Mouse (Mus musculus): Measurements from ENCODE around the gene Scyl1. TPM values are rescaled to one million over a fixed set of nuclear protein-coding genes. Genes with fewer than 3 reads are reported as not detected.
A peak's percentile ranks its signal among the peaks of the same experiment; 100 is the strongest.
"Not testable (repeated sequence)": the region's sequence is repeated elsewhere in the genome, so short reads cannot be mapped to it uniquely, and the experiment has no call there.

The Scyl1 gene
- polyA plus RNA-seq, 1 experiment, result 120 TPM

- H3K27ac ChIP-seq (ENCODE audit: insufficient read depth, low read length), result no peak overlapping the region
- TF ChIP-seq CTCF (IDR thresholded peaks at IDR 0.05; ENCODE audit: extremely low read depth, insufficient read depth, low read length) (no peak), POLR2A (IDR thresholded peaks at IDR 0.05; ENCODE audit: extremely low read depth, insufficient read depth, low read length) (no peak; the same call in 1 of the 2 replicates)
- H3K4me1 ChIP-seq (ENCODE audit: control insufficient read depth, insufficient read depth, low read length), result no peaks in the 10 kb centered on the region
- peak overlapping the region; percentile 100 for H3K4me3 ChIP-seq (ENCODE audit: insufficient read depth, low read length)
Measured at GRCm38 (mm10) chr19:5797381-5798111, 26.3 kb upstream of the Scyl1 start.

- Histone ChIP-seq H3K27ac (ENCODE audit: insufficient read depth, low read length) (peak overlapping the region; percentile 33; the same call in 1 of the 2 replicates), H3K4me3 (ENCODE audit: insufficient read depth, low read length) (peak overlapping the region; percentile 100), H3K4me1 (ENCODE audit: control insufficient read depth, insufficient read depth, low read length) (no peaks in the 10 kb centered on the region)
- TF ChIP-seq POLR2A (IDR thresholded peaks at IDR 0.05; ENCODE audit: extremely low read depth, insufficient read depth, low read length) (peak; percentile 39), CTCF (IDR thresholded peaks at IDR 0.05; ENCODE audit: extremely low read depth, insufficient read depth, low read length) (no peak)
Measured at GRCm38 (mm10) chr19:5796573-5797111, 25.4 kb upstream of the Scyl1 start.

- H3K4me1 ChIP-seq (ENCODE audit: control insufficient read depth, insufficient read depth, low read length), result no peaks in the 10 kb centered on the region
- peak overlapping the region; percentile 100 for H3K4me3 ChIP-seq (ENCODE audit: insufficient read depth, low read length)
- TF ChIP-seq CTCF (IDR thresholded peaks at IDR 0.05; ENCODE audit: extremely low read depth, insufficient read depth, low read length) (no peak), POLR2A (IDR thresholded peaks at IDR 0.05; ENCODE audit: extremely low read depth, insufficient read depth, low read length) (peak; percentile 40; the same call in 1 of the 2 replicates)
- peak overlapping the region; percentile 33; the same call in 1 of the 2 replicates for H3K27ac ChIP-seq (ENCODE audit: insufficient read depth, low read length)
Measured at GRCm38 (mm10) chr19:5795668-5796572, 24.7 kb upstream of the Scyl1 start.

- Histone ChIP-seq H3K4me1 (ENCODE audit: control insufficient read depth, insufficient read depth, low read length) (no peaks in the 10 kb centered on the region), H3K4me3 (ENCODE audit: insufficient read depth, low read length) (peak overlapping the region; percentile 100; the same call in 1 of the 2 replicates), H3K27ac (ENCODE audit: insufficient read depth, low read length) (no peak overlapping the region)
- TF ChIP-seq POLR2A (IDR thresholded peaks at IDR 0.05; ENCODE audit: extremely low read depth, insufficient read depth, low read length) (peak; percentile 53), CTCF (IDR thresholded peaks at IDR 0.05; ENCODE audit: extremely low read depth, insufficient read depth, low read length) (no peak)
Measured at GRCm38 (mm10) chr19:5794771-5795576, 23.8 kb upstream of the Scyl1 start.

- H3K4me3 ChIP-seq (ENCODE audit: insufficient read depth, low read length); H3K27ac ChIP-seq (ENCODE audit: insufficient read depth, low read length); H3K4me1 ChIP-seq (ENCODE audit: control insufficient read depth, insufficient read depth, low read length): not testable (repeated sequence)
Measured at GRCm38 (mm10) chr19:5793917-5794770, 22.9 kb upstream of the Scyl1 start.

- TF ChIP-seq CTCF (IDR thresholded peaks at IDR 0.05; ENCODE audit: extremely low read depth, insufficient read depth, low read length) (peak; percentile 97), POLR2A (IDR thresholded peaks at IDR 0.05; ENCODE audit: extremely low read depth, insufficient read depth, low read length) (0 out of 2 replicates have a peak, but pooled peaks have one; percentile 44)
- Histone ChIP-seq H3K4me3 (ENCODE audit: insufficient read depth, low read length) (no peak overlapping the region), H3K4me1 (ENCODE audit: control insufficient read depth, insufficient read depth, low read length) (no peaks in the 10 kb centered on the region), H3K27ac (ENCODE audit: insufficient read depth, low read length) (no peak overlapping the region)
Measured at GRCm38 (mm10) chr19:5793116-5793515, 21.9 kb upstream of the Scyl1 start.

- Histone ChIP-seq H3K4me3 (ENCODE audit: insufficient read depth, low read length) (no peak overlapping the region), H3K27ac (ENCODE audit: insufficient read depth, low read length) (no peak overlapping the region), H3K4me1 (ENCODE audit: control insufficient read depth, insufficient read depth, low read length) (no peaks in the 10 kb centered on the region)
- TF ChIP-seq POLR2A (IDR thresholded peaks at IDR 0.05; ENCODE audit: extremely low read depth, insufficient read depth, low read length) (no peak), CTCF (IDR thresholded peaks at IDR 0.05; ENCODE audit: extremely low read depth, insufficient read depth, low read length) (0 out of 2 replicates have a peak, but pooled peaks have one; percentile 6)
Measured at GRCm38 (mm10) chr19:5791329-5791728, 20.1 kb upstream of the Scyl1 start.

GRCm38 (mm10) chr19:5789066-5789465 lies 17.8 kb upstream of the Scyl1 start:
- TF ChIP-seq POLR2A (IDR thresholded peaks at IDR 0.05; ENCODE audit: extremely low read depth, insufficient read depth, low read length) (no peak), CTCF (IDR thresholded peaks at IDR 0.05; ENCODE audit: extremely low read depth, insufficient read depth, low read length) (no peak)
- Histone ChIP-seq H3K4me3 (ENCODE audit: insufficient read depth, low read length) (no peak overlapping the region), H3K27ac (ENCODE audit: insufficient read depth, low read length) (no peak overlapping the region), H3K4me1 (ENCODE audit: control insufficient read depth, insufficient read depth, low read length) (no peaks in the 10 kb centered on the region)

Measured in cortical plate, adult 2 months (tissue).